Mouse (Mus musculus): ENCODE results near the gene Wdr86.

Wdr86 gene

DNA sequence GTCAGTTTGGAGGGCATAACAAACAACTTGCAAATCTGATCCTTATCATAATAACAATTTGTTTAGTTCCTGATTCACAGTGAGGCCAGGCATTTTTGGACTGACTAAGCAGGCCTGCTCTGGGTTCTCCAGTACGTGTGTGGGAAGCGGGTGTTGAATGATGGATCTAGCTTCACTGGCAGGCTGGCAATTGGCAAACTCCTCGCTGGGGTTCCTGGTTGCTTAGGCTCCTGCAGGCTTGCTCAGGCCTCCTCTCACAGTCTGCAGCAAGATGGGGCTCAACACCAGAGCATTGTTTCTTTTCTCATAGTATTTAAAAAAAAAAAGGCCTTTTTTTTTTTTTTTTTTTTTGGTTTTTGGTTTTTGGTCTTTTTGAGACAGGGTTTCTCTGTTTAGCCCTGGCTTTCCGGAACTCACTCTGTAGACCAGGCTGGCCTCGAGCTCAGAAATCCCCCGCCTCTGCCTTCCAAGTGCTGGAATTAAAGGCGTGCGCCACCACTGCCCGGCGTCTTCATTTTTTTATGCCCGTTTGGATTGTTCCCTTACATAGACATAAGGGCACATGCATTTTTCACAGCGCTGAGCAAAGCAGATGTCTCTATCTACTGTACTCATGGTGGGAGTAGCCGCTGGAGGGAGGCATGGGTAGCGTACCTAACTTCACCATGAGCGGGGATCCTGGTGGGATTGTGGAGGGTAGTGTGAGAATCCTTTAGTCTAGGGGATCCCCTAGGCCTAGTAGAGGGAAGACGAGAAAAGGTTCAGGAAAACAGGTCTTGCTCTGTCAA, 45.8 kb downstream of the Wdr86 start:
- peak; percentile 82 for DNase-seq (ENCODE audit: low read depth, low spot score)

- peak; percentile 20 for DNase-seq (ENCODE audit: low read depth, low spot score)
These were observed 49.1 kb downstream of the Wdr86 start for GRCm38 (mm10) chr5:24681436-24681835.

- peak; percentile 87 for DNase-seq (ENCODE audit: low read depth, low spot score)
These were observed 56.3 kb downstream of the Wdr86 start for GRCm38 (mm10) chr5:24674238-24674637.

Measured in 3T3-L1 (cell line).